Mouse (Mus musculus) heart, embryonic 12.5 days (tissue): ENCODE results near the gene Coq8b. TPM values are rescaled to one million over a fixed set of nuclear protein-coding genes. Genes with fewer than 3 reads are reported as not detected.

Experiments used
- ATAC-seq: fragments of 200-750 bp; cut with Nextera tagmentation; 2 replicates; pipeline ENCODE4 v1.8.0; 2017; ENCODE audit warnings: moderate TSS enrichment, moderate library complexity; ENCODE audit not compliant: insufficient number of reproducible peaks, low FRiP score
- H3K27ac ChIP-seq: fragments of 300-500 bp; sonication (generic); 2 replicates; pipeline ENCODE4 v1.5.1; 2016; ENCODE audit warnings: mild to moderate bottlenecking, moderate library complexity; ENCODE audit not compliant: poor library complexity, severe bottlenecking
- H3K27me3 ChIP-seq: fragments of 300-500 bp; sonication (generic); replicated peaks from 2 replicates; pipeline ENCODE4 v1.6.1; 2016; ENCODE audit warnings: mild to moderate bottlenecking, moderate library complexity
- H3K36me3 ChIP-seq: fragments of 300-500 bp; sonication (generic); 2 replicates; pipeline ENCODE4 v1.6.1; 2016; ENCODE audit warnings: mild to moderate bottlenecking, moderate library complexity
- H3K4me1 ChIP-seq: fragments of 300-500 bp; sonication (generic); replicated peaks from 2 replicates; pipeline ENCODE4 v1.6.1; 2016; ENCODE audit warnings: mild to moderate bottlenecking
- H3K4me2 ChIP-seq: fragments of 300-500 bp; sonication (generic); 2 replicates; pipeline ENCODE4 v1.6.1; 2016; ENCODE audit warnings: mild to moderate bottlenecking, moderate library complexity
- H3K4me3 ChIP-seq: fragments of 300-500 bp; sonication (generic); 2 replicates; pipeline ENCODE4 v1.5.1; 2016; ENCODE audit warnings: mild to moderate bottlenecking
- H3K9ac ChIP-seq: fragments of 300-500 bp; sonication (generic); 2 replicates; pipeline ENCODE4 v1.6.1; 2016; ENCODE audit warnings: mild to moderate bottlenecking, moderate library complexity
- H3K9me3 ChIP-seq: fragments of 300-500 bp; sonication (generic); replicated peaks from 2 replicates; pipeline ENCODE4 v1.6.1; 2016; ENCODE audit warnings: mild to moderate bottlenecking, moderate library complexity
- WGBS: fragments of 180-500 bp; shearing (Covaris S2); methylation state at CpG from one replicate; pipeline ENCODE4 v1.1.7; 2016; 5-methylcytosine and 5-hydroxymethylcytosine counted together
- polyA plus RNA-seq: library from polyadenylated mRNA; unstranded; fragments of >200 nt; fragmentation: Nextera tagmentation; extraction: Ambion mirVana; gene quantifications from 2 replicates; pipeline ENCODE4 v1.2.1, GENCODE M21; 2016

The Coq8b gene
- polyA plus RNA-seq, 1 experiment from 2014 or later = 11.5 TPM

DNA sequence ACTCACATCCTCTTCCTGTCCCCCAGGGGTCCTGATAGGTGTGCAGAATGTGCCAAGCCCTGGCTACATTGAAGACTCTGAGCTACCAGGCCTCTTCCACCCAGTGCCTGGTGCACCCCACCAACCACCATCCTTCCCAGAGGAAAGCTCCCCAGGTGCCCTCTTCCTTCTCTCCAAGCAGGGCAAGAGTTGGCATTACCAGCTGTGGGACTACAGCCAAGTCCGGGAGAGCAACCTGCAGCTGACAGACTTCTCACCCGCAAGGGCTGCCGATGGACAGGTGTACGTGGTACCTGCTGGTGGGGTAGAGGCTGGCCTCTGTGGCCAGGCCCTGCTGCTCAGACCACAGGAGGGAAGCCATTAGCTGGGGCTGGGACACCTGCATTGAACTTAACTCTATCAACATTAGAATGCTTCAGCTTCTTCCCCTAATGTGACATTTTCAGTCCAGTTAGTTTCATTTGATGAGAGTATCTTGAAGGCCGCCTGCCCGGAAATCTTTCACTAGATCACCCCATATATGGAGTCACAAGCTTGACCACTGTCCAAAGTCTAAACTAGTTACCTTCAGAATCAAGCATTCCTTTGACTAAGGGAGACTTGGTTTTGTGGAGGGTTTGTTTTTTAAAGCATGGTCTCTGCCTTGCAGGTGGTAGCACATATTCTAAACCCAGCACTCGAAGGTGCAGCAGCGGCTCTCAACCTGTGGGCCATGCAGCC is 28.9 kb upstream of the Coq8b start:
- Histone ChIP-seq H3K4me2 (no peak overlapping the region), H3K9ac (no peak overlapping the region), H3K36me3 (peaks cover 63% of the 10 kb centered on the region), H3K27me3 (no peaks in the 10 kb centered on the region), H3K9me3 (no peaks in the 10 kb centered on the region), H3K27ac (no peak overlapping the region), H3K4me3 (no peak overlapping the region), H3K4me1 (no peaks in the 10 kb centered on the region)
- no peak for ATAC-seq
- WGBS = 90% methylated on average over 8 of the region's 8 CpGs

DNA sequence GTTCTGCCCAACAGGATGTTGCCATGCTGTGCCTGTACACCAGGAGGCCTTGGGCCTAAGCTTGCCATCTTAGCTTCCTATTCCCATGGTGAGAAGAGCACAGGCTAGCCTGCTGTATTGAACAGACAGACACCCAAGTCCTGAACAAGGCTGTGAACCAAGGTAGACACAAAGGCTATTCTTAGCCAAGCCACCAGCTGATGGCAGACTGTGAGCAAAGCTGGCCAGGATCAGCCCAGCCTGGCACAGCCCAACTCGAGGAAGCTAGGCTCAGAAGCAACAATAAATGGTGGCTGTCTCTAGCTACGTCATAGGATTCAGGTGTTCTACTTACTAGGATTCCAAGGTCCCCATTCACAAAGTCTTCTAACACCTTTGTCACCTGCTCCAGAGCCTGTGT is 20.2 kb upstream of the Coq8b start:
- Histone ChIP-seq H3K9ac (no peak overlapping the region), H3K9me3 (no peaks in the 10 kb centered on the region), H3K4me2 (no peak overlapping the region), H3K4me3 (no peak overlapping the region), H3K36me3 (peaks cover 72% of the 10 kb centered on the region), H3K4me1 (no peaks in the 10 kb centered on the region), H3K27me3 (no peaks in the 10 kb centered on the region), H3K27ac (no peak overlapping the region)
- WGBS = 75% methylated on average over 2 of the region's 2 CpGs
- ATAC-seq = no peak

DNA sequence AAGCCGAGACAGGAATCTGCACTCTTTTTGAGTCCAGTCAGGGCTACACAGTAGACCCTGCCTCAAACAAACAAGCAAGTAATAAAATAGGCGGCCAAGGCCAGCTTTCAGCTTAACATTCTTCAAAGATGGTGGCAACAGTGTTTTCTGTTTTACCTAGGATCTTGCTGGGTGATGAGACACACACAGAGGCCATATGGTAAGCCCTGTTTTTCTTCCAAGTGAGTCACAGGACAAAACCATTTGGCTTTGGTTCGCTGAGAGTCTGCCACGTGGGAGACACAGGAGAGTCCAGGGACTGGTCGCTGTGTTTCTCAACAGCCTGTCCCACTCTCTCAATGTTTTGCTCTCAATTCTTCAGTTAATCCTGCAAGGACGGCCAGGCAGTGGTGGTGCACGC is 14.2 kb upstream of the Coq8b start:
- Histone ChIP-seq H3K4me1 (no peaks in the 10 kb centered on the region), H3K36me3 (peaks cover 44% of the 10 kb centered on the region), H3K4me3 (no peak overlapping the region), H3K27me3 (no peaks in the 10 kb centered on the region), H3K9ac (no peak overlapping the region), H3K27ac (no peak overlapping the region), H3K4me2 (no peak overlapping the region), H3K9me3 (no peaks in the 10 kb centered on the region)
- ATAC-seq = no peak
- 79% methylated on average over 7 of the region's 7 CpGs for WGBS

DNA sequence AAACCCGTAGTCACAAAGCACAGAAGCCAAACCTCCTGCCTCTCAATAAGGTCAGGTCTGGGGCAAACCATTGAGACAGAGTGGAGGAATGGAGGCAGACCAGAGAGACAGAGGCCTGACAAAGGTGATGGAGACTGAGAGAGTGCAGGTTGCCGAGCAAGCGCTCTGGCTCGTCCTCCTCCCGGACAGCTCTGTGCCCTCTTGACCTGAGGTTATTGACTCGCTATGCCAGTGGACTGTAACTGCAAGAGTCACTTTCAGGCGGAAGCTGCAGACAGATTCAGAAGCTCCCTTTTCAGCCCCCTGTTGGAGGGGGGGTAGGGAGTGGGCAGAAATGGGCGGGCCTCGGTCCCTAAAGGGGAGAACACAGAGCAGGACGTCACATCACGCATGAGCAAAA is 12.9 kb upstream of the Coq8b start:
- Histone ChIP-seq H3K9me3 (no peaks in the 10 kb centered on the region), H3K27ac (no peak overlapping the region), H3K27me3 (no peaks in the 10 kb centered on the region), H3K36me3 (peaks cover 37% of the 10 kb centered on the region), H3K4me2 (no peak overlapping the region), H3K4me1 (peaks cover 9% of the 10 kb centered on the region), H3K4me3 (no peak overlapping the region), H3K9ac (no peak overlapping the region)
- no peak for ATAC-seq
- 83% methylated on average over 11 of the region's 11 CpGs for WGBS

DNA sequence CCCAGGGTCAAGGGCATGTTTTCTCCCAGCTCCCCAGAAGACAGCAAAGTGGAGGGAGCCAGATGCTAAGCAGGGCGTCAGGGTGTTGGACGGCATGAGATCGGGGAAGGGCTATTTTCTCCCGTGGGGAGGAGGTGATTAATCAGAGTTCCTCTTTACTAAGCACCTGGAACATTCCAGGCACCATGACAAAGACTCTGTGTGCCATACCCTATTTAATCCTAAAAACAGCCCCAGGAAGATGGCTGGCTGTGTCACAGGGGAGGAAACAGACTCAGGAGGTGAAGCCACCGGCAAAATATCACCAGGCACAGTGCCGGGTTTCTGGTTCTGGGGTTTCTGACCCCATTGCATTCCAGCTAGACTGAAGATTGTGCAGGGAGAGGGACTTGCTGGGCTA is 10.9 kb upstream of the Coq8b start:
- Histone ChIP-seq H3K9ac (no peak overlapping the region), H3K4me3 (no peak overlapping the region), H3K27me3 (no peaks in the 10 kb centered on the region), H3K9me3 (no peaks in the 10 kb centered on the region), H3K4me2 (no peak overlapping the region), H3K36me3 (peaks cover 30% of the 10 kb centered on the region), H3K4me1 (peaks cover 29% of the 10 kb centered on the region), H3K27ac (no peak overlapping the region)
- whole genome bisulfite sequencing = 79% methylated on average over 6 of the region's 6 CpGs
- no peak for ATAC-seq

DNA sequence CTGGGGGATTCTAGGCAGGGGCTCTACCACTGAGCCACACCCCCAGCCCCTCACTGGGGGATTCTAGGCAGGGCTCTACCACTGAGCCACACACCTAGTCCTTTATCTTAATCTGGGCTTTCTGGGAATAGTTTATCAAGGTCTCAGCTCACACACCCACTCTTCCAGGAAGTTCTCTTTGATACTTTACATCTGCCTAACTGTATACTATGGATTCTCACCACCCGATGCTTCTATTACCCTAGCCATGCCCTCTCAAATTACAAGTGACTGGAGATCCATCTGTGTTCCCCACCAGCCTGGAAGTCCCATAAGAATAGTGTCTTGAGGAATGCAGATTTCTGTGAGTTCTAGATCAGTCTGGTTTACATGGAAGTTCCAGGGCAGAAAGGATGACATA is 10.3 kb upstream of the Coq8b start:
- no peak overlapping the region for H3K4me3 ChIP-seq
- 61% methylated on average over 1 of the region's 1 CpGs for WGBS
- H3K36me3 ChIP-seq = peaks cover 24% of the 10 kb centered on the region
- H3K4me2 ChIP-seq = no peak overlapping the region
- H3K9me3 ChIP-seq = no peaks in the 10 kb centered on the region
- H3K4me1 ChIP-seq = peaks cover 35% of the 10 kb centered on the region
- H3K27me3 ChIP-seq = no peaks in the 10 kb centered on the region
- no peak overlapping the region for H3K27ac ChIP-seq
- no peak overlapping the region for H3K9ac ChIP-seq
- ATAC-seq = no peak

DNA sequence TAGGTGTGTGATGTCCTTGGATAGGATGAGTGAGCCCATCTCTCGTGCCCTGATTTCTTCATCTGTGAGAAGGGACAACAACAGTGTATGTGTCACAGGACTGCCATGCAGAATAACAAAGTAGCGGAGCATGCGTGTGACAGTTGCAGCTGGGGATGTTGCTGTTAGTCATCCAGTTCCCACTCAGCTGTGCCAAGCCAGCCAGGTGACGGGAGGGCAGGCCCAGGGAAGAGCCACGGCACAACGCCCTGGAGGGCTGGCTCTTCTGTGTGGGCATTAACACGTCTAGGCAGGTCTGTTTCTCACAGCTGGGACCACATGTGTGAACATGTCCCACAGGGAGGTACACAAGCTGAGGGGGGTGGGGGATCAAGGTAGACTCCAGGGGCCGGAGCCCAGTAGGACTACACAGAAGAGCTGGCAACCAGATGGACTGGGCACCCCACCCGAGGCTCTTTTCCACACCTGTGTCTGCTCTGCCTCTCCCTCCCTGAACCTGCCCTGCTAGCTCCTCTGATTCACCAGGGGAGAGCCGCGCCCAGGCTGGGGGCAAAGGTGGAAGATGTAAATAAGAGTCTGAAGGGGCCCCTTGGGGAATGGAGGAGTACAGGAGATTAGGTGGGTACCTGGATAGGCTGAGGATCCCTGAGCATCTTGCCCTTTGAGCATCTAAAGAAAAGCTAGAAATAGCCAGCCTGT is 7.8 kb upstream of the Coq8b start:
- Histone ChIP-seq H3K4me3 (no peak overlapping the region), H3K4me1 (peaks cover 40% of the 10 kb centered on the region), H3K9me3 (no peaks in the 10 kb centered on the region), H3K36me3 (peaks cover 7% of the 10 kb centered on the region; the same call in 1 of the 2 replicates), H3K4me2 (0 out of 2 replicates have a peak overlapping the region, but pooled peaks have one; percentile 1), H3K27me3 (no peaks in the 10 kb centered on the region), H3K27ac (no peak overlapping the region), H3K9ac (peak overlapping the region; percentile 43; the same call in 1 of the 2 replicates)
- no peak for ATAC-seq
- 82% methylated on average over 11 of the region's 11 CpGs for WGBS

DNA sequence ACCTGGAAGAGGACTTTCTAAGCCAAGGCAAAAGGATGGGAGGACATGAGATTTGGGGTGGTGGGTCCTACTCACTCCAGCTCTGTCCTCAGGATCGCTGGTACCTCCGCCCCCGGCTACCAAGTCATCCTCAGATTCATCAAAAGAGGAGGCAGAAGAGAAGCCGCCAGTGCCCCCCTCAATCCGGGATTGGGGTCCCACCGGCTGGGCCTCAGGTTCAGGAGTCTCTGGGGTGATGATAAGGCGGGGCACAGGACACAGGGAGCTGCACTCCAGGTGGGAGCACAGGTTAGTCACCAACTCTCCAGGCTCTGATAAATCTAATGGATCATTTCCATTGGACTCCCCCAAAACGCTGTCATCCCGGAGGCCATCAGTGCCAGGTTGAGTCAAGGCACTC is 5.5 kb upstream of the Coq8b start:
- H3K9ac ChIP-seq = peak overlapping the region; percentile 78
- peaks cover 40% of the 10 kb centered on the region for H3K4me1 ChIP-seq
- H3K4me2 ChIP-seq = peak overlapping the region; percentile 76
- H3K4me3 ChIP-seq = peak overlapping the region; percentile 68
- H3K9me3 ChIP-seq = no peaks in the 10 kb centered on the region
- H3K36me3 ChIP-seq = 0 out of 2 replicates have a peak, but pooled peaks cover 6% of the 10 kb centered on the region
- 34% methylated on average over 9 of the region's 9 CpGs for WGBS
- no peaks in the 10 kb centered on the region for H3K27me3 ChIP-seq
- no peak for ATAC-seq
- H3K27ac ChIP-seq = no peak overlapping the region

DNA sequence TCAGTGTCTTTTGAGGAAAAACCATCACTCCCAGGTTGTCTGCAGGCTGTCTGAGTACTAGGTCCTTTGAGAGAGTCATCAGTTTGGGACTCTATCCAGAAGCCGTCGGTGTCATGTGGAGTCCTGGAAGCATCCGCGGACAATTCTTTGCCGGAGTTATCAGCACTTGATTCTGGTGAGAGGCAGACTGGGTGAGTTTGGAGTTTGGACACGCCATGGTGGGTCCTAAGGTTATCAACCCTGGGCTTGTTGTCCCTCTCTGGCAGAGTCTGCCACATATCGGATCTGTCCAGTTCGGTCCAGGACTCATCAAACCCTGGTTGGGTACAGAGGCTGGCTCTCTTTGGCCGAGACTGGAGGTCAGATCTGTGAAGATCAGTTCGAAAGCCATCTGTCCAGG is 5.1 kb upstream of the Coq8b start:
- H3K36me3 ChIP-seq = 0 out of 2 replicates have a peak, but pooled peaks cover 6% of the 10 kb centered on the region
- no peak overlapping the region for H3K27ac ChIP-seq
- H3K4me2 ChIP-seq = peak overlapping the region; percentile 76
- ATAC-seq = no peak
- H3K27me3 ChIP-seq = no peaks in the 10 kb centered on the region
- peaks cover 40% of the 10 kb centered on the region for H3K4me1 ChIP-seq
- peak overlapping the region; percentile 68 for H3K4me3 ChIP-seq
- H3K9me3 ChIP-seq = no peaks in the 10 kb centered on the region
- H3K9ac ChIP-seq = peak overlapping the region; percentile 78
- WGBS = 2% methylated on average over 10 of the region's 10 CpGs

DNA sequence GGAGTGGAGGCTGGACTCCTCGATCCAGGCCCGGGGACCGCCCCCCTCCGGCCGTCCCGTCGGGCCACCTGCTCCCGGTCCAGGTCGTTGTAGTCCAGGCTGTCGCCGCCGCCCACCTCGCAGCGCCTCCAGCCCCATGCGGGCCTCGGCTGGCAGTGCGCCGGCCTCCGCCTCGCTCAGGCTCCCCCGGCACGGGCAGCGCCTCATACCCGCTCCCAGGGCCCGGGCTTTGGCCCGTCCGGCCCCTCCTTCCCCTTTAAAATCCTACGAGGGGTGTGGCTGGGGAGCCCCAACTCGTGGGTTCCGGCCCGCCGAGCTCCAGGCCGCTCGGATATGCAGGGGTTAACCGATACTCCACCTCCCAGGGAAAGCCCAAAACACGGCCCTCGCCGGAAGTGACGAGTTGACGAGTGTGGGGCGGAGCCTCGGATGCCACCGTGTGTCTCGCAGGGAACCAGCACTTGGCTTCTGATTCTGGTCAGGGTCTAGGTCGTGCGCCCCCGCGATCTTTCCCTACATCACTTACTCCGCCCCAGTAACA is 4.5 kb upstream of the Coq8b start, which contains the start of gene Itpkc:
Gene Itpkc (minus strand): TSS at position 381 of the 541 bp plus-strand sequence.
- Histone ChIP-seq H3K9ac (peak within 1 kb of the TSS; percentile 78), H3K9me3 (no peaks in the 10 kb centered on the region), H3K36me3 (0 out of 2 replicates have a peak, but pooled peaks cover 3% of the 10 kb centered on the region), H3K4me2 (peak within 1 kb of the TSS; percentile 76), H3K27me3 (no peaks in the 10 kb centered on the region), H3K4me3 (peak within 1 kb of the TSS; percentile 68), H3K27ac (peak within 1 kb of the TSS; percentile 76), H3K4me1 (peaks cover 42% of the 10 kb centered on the region)
- ATAC-seq = peak; percentile 89
- under 1% methylated on average over 48 of the region's 49 CpGs for WGBS

DNA sequence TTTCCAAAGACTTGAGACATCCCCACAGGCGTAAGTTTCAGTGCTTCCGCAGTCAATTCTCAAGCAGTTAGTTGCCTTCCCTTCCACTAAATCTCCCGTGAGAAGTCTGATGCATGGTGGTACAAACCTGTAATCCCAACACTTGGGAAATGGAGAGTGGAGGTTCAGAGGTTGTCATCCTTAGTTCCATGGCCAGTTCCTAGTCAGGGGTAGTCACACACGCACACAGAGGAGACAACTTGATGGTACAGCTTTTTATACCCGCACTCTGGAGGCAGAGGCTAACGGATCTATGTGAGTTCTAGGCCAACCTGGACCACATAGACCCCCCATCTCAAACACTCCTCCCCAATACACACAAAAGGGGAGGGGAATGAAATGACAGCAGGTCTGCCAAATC is 4.0 kb upstream of the Coq8b start:
- Histone ChIP-seq H3K9me3 (no peaks in the 10 kb centered on the region), H3K27me3 (no peaks in the 10 kb centered on the region), H3K27ac (peak overlapping the region; percentile 76), H3K4me3 (peak overlapping the region; percentile 68), H3K9ac (peak overlapping the region; percentile 78), H3K4me1 (peaks cover 47% of the 10 kb centered on the region), H3K36me3 (0 out of 2 replicates have a peak, but pooled peaks cover 2% of the 10 kb centered on the region), H3K4me2 (peak overlapping the region; percentile 76)
- WGBS = 19% methylated on average over 6 of the region's 6 CpGs
- ATAC-seq = no peak
